Mouse (Mus musculus) forebrain, embryonic 11.5 days (tissue): ENCODE data around the gene Arid1b. TPM values are rescaled to one million over a fixed set of nuclear protein-coding genes. Genes with fewer than 3 reads are reported as not detected.

Experiments used
- ATAC-seq: fragments of 200-750 bp; cut with Nextera tagmentation; replicated peaks from 2 replicates; pipeline ENCODE4 v1.8.0; 2017; ENCODE audit warnings: moderate TSS enrichment; ENCODE audit not compliant: low FRiP score
- DNase-seq: peaks from one replicate; pipeline ENCODE4 v3.0.0-alpha.2; 2017; ENCODE audit warnings: low spot score
- H3K27ac ChIP-seq: fragments of 300-500 bp; sonication (generic); 2 replicates; pipeline ENCODE4 v1.5.1; 2014; ENCODE audit warnings: low read depth, low read length
- H3K27me3 ChIP-seq: fragments of 300-500 bp; sonication (generic); 2 replicates; pipeline ENCODE4 v1.6.1; 2014; ENCODE audit warnings: mild to moderate bottlenecking, low read length, mixed read lengths; ENCODE audit not compliant: control insufficient read depth, insufficient read depth
- H3K36me3 ChIP-seq: fragments of 300-500 bp; sonication (generic); 2 replicates; pipeline ENCODE4 v1.6.1; 2014; ENCODE audit warnings: mild to moderate bottlenecking, low read length, moderate library complexity, mixed read lengths; ENCODE audit not compliant: control insufficient read depth, insufficient read depth
- H3K4me1 ChIP-seq: fragments of 300-500 bp; sonication (generic); replicated peaks from 2 replicates; pipeline ENCODE4 v1.6.1; 2014; ENCODE audit warnings: low read length, mixed read lengths; ENCODE audit not compliant: control insufficient read depth, insufficient read depth
- H3K4me2 ChIP-seq: fragments of 300-500 bp; sonication (generic); 2 replicates; pipeline ENCODE4 v1.6.1; 2014; ENCODE audit warnings: low read depth, mild to moderate bottlenecking, low read length, moderate library complexity, mixed read lengths; ENCODE audit not compliant: severe bottlenecking
- H3K4me3 ChIP-seq: fragments of 300-500 bp; sonication (generic); 2 replicates; pipeline ENCODE4 v1.5.1; 2014; ENCODE audit warnings: low read depth, low read length
- H3K9ac ChIP-seq: fragments of 300-500 bp; sonication (generic); 2 replicates; pipeline ENCODE4 v1.6.1; 2014; ENCODE audit warnings: low read length
- H3K9me3 ChIP-seq: fragments of 300-500 bp; sonication (generic); 2 replicates; pipeline ENCODE4 v1.6.1; 2016; ENCODE audit warnings: low read length, mixed read lengths; ENCODE audit not compliant: control insufficient read depth
- WGBS: fragments of 180-500 bp; shearing (Covaris S2); extraction: QIAGEN DNeasy Blood & Tissue Kit; methylation state at CpG from one replicate; pipeline ENCODE4 v1.1.7; 2014; 5-methylcytosine and 5-hydroxymethylcytosine counted together
- polyA plus RNA-seq: library from polyadenylated mRNA; unstranded; fragments of >200 nt; fragmentation: Nextera tagmentation; extraction: Ambion mirVana; gene quantifications from 2 replicates; pipeline ENCODE4 v1.2.1, GENCODE M21; 2014

Arid1b gene
- polyA plus RNA-seq, 1 experiment from 2014 or later: 16.3 TPM

GRCm38 (mm10) chr17:5050970-5051530 lies 56.9 kb downstream of the Arid1b start:
- Histone ChIP-seq H3K4me3 (no peak overlapping the region), H3K27ac (no peak overlapping the region), H3K4me1 (peaks cover 3% of the 10 kb centered on the region), H3K9me3 (no peaks in the 10 kb centered on the region), H3K9ac (no peak overlapping the region), H3K36me3 (no peaks in the 10 kb centered on the region), H3K27me3 (no peaks in the 10 kb centered on the region), H3K4me2 (no peak overlapping the region)
- 78% methylated on average over 7 of the region's 7 CpGs for WGBS
- no peak for ATAC-seq
- no peak for DNase-seq

DNA sequence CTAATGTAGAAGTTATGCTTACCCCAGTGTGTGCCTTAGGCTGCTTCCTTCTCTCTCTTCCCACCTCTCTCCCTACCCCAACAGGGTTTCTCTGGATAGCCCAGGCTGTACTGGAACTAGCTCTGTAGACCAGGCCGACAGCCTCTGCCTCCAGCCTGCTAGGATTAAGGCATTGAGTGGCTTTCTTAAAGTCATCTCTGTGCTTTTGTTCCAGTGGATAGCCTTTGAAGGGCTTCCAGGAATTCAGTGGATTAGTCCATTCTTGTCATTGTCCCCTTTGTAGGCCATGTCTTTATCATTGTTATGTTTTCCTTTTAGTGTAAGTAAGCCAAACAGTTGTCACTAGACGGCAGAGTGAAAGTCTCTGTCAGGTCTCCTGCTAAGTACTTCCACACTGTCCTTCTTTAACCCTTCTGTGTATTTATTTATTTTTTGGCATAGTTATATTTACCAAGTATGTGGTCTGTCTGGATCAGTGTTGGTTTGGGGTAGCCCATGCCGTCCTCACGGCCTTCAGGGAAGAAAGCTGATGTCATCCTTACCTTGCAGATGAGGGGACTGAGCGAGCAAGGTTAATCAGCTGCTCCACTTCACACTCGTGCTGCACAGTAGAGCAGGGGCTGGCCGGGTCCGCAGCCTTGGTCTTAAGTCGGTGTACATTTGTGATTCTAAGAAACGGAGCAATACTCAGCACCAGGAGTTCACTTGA lies 58.1 kb downstream of the Arid1b start:
- no peak for DNase-seq
- Histone ChIP-seq H3K4me1 (peaks cover 7% of the 10 kb centered on the region), H3K4me2 (no peak overlapping the region), H3K4me3 (no peak overlapping the region), H3K9me3 (no peaks in the 10 kb centered on the region), H3K27ac (no peak overlapping the region), H3K36me3 (no peaks in the 10 kb centered on the region), H3K27me3 (no peaks in the 10 kb centered on the region), H3K9ac (no peak overlapping the region)
- no peak for ATAC-seq
- 59% methylated on average over 10 of the region's 10 CpGs for WGBS

DNA sequence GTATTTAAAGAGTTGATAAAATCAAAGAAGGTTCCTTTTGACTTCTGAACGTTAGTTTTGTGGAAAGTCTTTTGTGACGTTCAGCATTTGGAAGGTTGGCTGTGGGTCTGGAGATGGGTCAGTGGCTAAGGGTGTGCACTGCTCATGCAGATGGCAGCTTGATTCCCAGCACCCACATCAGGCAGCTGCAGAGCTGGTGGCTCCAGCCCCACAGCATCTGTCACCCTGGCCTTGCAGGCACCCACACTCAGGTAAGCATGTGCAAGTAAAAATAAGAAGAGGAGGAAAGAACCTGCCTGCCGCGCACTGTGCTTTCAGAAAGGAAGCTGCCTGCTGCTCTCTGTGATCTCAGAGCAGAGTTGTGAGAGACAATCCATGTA lies 58.7 kb downstream of the Arid1b start:
- Histone ChIP-seq H3K4me1 (peaks cover 11% of the 10 kb centered on the region), H3K27me3 (no peaks in the 10 kb centered on the region), H3K27ac (no peak overlapping the region), H3K9me3 (no peaks in the 10 kb centered on the region), H3K4me3 (no peak overlapping the region), H3K4me2 (no peak overlapping the region), H3K9ac (no peak overlapping the region), H3K36me3 (no peaks in the 10 kb centered on the region)
- no peak for ATAC-seq
- WGBS: 81% methylated on average over 4 of the region's 4 CpGs
- no peak for DNase-seq

- WGBS: 86% methylated on average over 16 of the region's 16 CpGs
Observed at GRCm38 (mm10) chr17:5053201-5053600, 59.1 kb downstream of the Arid1b start.

GRCm38 (mm10) chr17:5055412-5055811 lies 61.3 kb downstream of the Arid1b start:
- Histone ChIP-seq H3K4me1 (peaks cover 25% of the 10 kb centered on the region), H3K27me3 (peaks cover 2% of the 10 kb centered on the region; the same call in 1 of the 2 replicates)

More at GRCm38 (mm10) chr17:5053201-5053600, 59.1 kb downstream of the Arid1b start:
- no peak overlapping the region for H3K4me3 ChIP-seq
- no peak overlapping the region for H3K9ac ChIP-seq
- no peaks in the 10 kb centered on the region for H3K36me3 ChIP-seq
- DNase-seq (no peak), ATAC-seq (no peak)
- no peak overlapping the region for H3K27ac ChIP-seq
- no peak overlapping the region for H3K4me2 ChIP-seq
- H3K27me3 ChIP-seq: no peaks in the 10 kb centered on the region
- H3K9me3 ChIP-seq: no peaks in the 10 kb centered on the region
- H3K4me1 ChIP-seq: peaks cover 14% of the 10 kb centered on the region

DNA sequence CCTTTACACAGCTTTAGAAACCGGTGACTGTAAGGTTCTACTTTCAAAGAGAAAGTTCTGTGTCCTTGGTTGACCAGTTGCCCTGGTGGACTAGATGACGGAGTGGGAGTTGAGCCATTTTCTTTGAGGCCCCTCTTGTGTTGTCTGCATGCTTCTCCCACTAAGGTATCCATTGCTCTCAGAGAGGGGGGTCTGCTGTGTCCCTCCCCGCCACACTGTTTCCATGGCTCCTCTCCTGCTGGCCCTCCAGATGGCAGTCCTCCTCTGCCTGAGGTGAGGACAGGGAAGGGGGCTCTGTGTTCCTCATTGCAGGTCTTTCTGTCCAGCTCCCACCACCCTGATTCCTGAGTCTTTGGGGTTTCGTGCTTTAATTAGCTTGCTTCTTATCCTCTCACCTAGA lies 62.5 kb downstream of the Arid1b start:
- Histone ChIP-seq H3K27ac (no peak overlapping the region), H3K4me2 (no peak overlapping the region), H3K4me1 (peaks cover 25% of the 10 kb centered on the region), H3K27me3 (peaks cover 2% of the 10 kb centered on the region; the same call in 1 of the 2 replicates), H3K9me3 (no peaks in the 10 kb centered on the region), H3K36me3 (no peaks in the 10 kb centered on the region), H3K4me3 (no peak overlapping the region), H3K9ac (no peak overlapping the region)
- 60% methylated on average over 4 of the region's 4 CpGs for WGBS
- no peak for DNase-seq
- no peak for ATAC-seq

More at GRCm38 (mm10) chr17:5055412-5055811, 61.3 kb downstream of the Arid1b start:
- no peak for ATAC-seq
- DNase-seq: no peak
- no peak overlapping the region for H3K4me3 ChIP-seq
- H3K9ac ChIP-seq: no peak overlapping the region
- H3K36me3 ChIP-seq: no peaks in the 10 kb centered on the region
- WGBS: 87% methylated on average over 6 of the region's 6 CpGs
- H3K4me2 ChIP-seq: no peak overlapping the region
- no peaks in the 10 kb centered on the region for H3K9me3 ChIP-seq
- H3K27ac ChIP-seq: no peak overlapping the region

DNA sequence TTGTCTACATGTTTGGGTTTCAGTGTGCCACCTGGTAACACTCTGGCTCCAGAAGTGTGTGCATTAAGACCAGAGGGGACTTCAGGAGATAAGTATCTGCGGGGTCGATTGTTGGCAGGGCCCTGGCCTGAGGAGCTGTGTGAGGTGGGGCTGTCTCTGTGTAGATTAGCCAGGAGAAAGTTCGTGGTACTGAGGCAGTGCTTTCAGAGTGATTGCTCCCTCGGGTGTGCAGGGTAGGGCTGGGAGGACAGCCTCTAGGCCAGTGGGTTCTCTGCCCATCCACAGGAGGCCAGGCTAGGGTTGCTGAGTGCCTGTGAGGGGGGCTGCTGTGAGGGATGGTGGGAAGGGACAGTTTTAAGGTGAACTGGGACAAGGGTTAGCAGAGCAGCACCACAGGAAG lies 63.2 kb downstream of the Arid1b start:
- 0 out of 2 replicates have a peak overlapping the region, but pooled peaks have one; percentile 3 for H3K9ac ChIP-seq
- peaks cover 2% of the 10 kb centered on the region; the same call in 1 of the 2 replicates for H3K27me3 ChIP-seq
- H3K4me2 ChIP-seq: no peak overlapping the region
- no peaks in the 10 kb centered on the region for H3K36me3 ChIP-seq
- no peaks in the 10 kb centered on the region for H3K9me3 ChIP-seq
- ATAC-seq (no peak), DNase-seq (no peak)
- WGBS: 21% methylated on average over 4 of the region's 4 CpGs
- no peak overlapping the region for H3K4me3 ChIP-seq
- peaks cover 25% of the 10 kb centered on the region for H3K4me1 ChIP-seq
- no peak overlapping the region for H3K27ac ChIP-seq

DNA sequence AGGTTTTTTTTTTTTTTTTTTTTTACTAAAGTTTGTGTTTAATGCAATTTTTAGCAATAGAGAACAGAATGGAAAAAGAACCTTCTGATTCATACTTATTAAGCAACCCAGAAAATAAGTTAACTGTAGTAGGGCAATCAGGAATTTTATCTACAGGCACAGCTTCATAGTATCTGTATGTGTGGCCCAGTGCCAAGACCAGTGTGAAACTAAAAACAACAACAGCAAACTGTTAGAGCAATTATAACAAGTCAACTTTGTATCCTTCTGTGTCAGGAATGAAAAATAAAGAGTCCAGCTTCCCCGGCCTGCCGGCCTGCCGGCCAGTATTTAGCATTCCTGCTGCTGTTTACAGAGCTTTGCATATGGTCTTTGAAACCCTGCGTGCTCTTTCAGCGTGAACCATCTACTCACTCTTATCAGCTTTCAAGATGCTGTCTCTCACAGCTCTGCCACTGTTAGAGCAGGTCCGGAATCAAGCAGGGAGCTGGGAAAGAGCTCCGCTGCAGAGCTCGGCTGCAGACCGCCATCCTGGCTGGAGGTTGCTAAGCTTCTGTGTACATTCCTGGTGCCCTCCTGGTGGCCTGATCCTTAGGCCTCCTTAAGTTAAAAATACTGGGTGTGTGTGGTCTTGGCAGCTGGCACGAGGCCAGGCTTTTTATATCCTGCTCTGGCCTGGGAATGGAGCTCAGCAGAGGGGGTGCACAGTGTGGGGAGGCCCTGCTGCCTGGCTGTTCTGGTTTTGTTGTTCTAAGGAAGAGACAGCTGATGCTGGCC lies 64.0 kb downstream of the Arid1b start:
- DNase-seq (peak; percentile 84), ATAC-seq (peak; percentile 80)
- peak overlapping the region; percentile 16; the same call in 1 of the 2 replicates for H3K9ac ChIP-seq
- no peaks in the 10 kb centered on the region for H3K9me3 ChIP-seq
- no peak overlapping the region for H3K4me3 ChIP-seq
- 3% methylated on average over 10 of the region's 10 CpGs for WGBS
- no peaks in the 10 kb centered on the region for H3K36me3 ChIP-seq
- peaks cover 23% of the 10 kb centered on the region for H3K4me1 ChIP-seq
- 0 out of 2 replicates have a peak overlapping the region, but pooled peaks have one; percentile 21 for H3K4me2 ChIP-seq
- H3K27ac ChIP-seq: 0 out of 2 replicates have a peak overlapping the region, but pooled peaks have one; percentile 10
- peaks cover 2% of the 10 kb centered on the region; the same call in 1 of the 2 replicates for H3K27me3 ChIP-seq
